Mouse (Mus musculus) fibroblast of lung, adult 2 months (primary cell): Measurements from ENCODE around the gene Ipcef1.
"Not testable (repeated sequence)": the region's sequence is repeated elsewhere in the genome, so short reads cannot be mapped to it uniquely, and the experiment has no call there.

ENCODE experiments used
- DNase-seq: peaks from one replicate; pipeline ENCODE4 v3.0.0-alpha.2; 2011; ENCODE audit warnings: low read depth

Ipcef1 gene

GRCm38 (mm10) chr10:6885460-6885859 lies 166.8 kb downstream of the Ipcef1 start:
- peak; percentile 31 for DNase-seq

- not testable (repeated sequence) for DNase-seq
Measured at GRCm38 (mm10) chr10:6882041-6882440, 170.2 kb downstream of the Ipcef1 start.

- DNase-seq, result no peak
Measured at GRCm38 (mm10) chr10:6878276-6878881, 173.9 kb downstream of the Ipcef1 start.

- DNase-seq, result no peak
Measured at GRCm38 (mm10) chr10:6873917-6874316, 178.4 kb downstream of the Ipcef1 start.

GRCm38 (mm10) chr10:6871418-6872072 lies 180.7 kb downstream of the Ipcef1 start:
- no peak for DNase-seq

GRCm38 (mm10) chr10:6855812-6856211 lies 196.5 kb downstream of the Ipcef1 start:
- DNase-seq, result no peak

GRCm38 (mm10) chr10:6848834-6849233 lies 203.4 kb downstream of the Ipcef1 start:
- DNase-seq, result no peak

- DNase-seq, result no peak
Measured at GRCm38 (mm10) chr10:6848162-6848754, 204.0 kb downstream of the Ipcef1 start.

- DNase-seq, result no peak
Measured at GRCm38 (mm10) chr10:6846283-6846682, 206.0 kb downstream of the Ipcef1 start.

- no peak for DNase-seq
Measured at GRCm38 (mm10) chr10:6842225-6842624, 210.1 kb downstream of the Ipcef1 start.
